Mouse (Mus musculus) fat pad, adult 2 months (tissue): ENCODE results near the gene Robo1.

Experiments
- DNase-seq: peaks from one replicate; pipeline ENCODE4 v3.0.0-alpha.2; 2011; ENCODE audit warnings: low read depth, low spot score; ENCODE audit errors: extremely low read depth

Gene Robo1

GRCm38 (mm10) chr16:72990376-72991167 lies 682.5 kb downstream of the Robo1 start:
- no peak for DNase-seq

- no peak for DNase-seq
These were observed 685.1 kb downstream of the Robo1 start for GRCm38 (mm10) chr16:72993189-72993588.

DNA sequence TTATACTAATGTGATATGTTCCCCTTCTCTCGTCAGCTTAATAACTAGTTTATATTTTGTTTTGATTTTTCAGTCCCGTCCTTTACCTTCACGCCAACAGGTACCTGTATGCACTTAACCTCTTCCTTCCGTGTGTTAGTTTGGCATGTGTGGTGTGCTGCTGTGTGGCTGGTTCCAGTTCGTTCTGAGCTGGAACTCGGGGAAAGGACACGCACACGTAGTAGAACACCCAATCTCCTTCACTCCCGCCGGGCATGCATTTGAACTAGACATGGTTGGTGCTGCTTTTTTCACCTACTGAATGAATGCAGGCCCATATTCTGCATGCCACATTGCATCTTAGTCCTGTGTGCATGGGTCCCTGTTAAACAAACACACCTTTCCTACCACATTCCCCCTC lies 685.5 kb downstream of the Robo1 start:
- no peak for DNase-seq

- DNase-seq: no peak
These were observed 687.3 kb downstream of the Robo1 start for GRCm38 (mm10) chr16:72995251-72995954.

DNA sequence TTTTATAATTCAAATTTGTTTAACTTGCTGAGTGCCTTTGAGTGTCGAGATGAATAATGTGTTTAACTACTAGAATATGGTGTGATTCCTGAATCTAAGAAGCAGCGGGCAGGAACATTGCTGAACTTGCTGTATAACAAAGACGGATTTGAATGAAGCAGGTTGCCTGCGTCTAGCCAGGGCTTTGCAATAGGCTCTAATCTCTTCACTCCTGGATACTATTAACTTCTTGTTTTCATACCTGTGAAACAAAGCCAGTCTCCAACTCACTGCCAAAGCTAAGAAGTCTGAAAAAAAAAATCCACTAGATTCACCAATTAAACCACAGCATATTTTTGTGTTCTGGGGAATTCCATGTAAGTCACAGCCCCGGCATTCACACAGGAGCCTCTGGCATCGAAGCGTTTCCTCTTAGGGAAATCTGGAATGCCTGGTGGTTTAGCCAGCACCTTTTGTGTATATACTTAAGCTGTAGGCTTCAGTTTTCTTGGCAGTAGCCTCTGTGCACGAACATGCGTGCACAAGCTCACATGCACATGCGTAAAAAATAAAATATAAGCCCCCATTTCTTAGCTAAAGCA lies 687.9 kb downstream of the Robo1 start:
- DNase-seq: no peak

GRCm38 (mm10) chr16:72998677-72999076 lies 690.6 kb downstream of the Robo1 start:
- DNase-seq: peak; percentile 85

DNA sequence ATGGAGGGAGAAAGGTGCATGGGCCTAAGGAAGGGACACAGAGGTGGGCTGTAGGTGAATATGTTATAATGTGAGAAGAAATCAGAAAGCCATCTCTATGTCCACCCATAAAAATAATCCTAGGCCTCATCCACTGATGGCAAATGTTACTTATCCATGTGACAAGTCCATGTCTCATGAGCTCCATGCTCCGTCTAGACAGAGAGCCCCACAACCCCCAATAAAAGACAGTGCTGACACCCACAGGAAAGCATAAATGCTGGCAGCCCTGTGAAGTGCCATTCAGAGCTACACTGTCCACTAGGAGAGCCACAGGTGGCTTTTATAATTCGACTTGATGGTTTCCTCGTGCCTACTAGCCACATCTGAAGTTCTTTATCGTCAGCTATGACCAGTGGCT lies 694.6 kb downstream of the Robo1 start:
- DNase-seq: no peak

- no peak for DNase-seq
These were observed 696.5 kb downstream of the Robo1 start for GRCm38 (mm10) chr16:73004601-73005000.

DNA sequence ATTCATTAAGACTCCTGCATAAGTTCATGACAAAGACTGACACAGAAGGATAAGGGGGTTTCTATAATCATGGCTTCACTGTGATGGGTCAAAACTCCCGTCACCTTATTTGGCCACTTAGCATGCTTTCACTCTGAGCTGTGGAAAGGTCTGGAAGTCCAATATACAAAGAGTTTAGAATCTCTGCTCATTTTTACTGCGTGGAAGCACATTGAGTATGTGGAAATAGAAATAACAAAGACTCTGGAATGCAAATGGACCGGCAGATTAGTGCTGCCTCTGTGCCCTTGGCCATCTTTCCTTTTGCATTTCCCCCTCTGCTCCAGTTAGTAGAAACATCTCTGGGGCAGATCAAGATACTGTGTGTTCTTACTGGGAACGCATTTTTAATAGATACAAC lies 697.7 kb downstream of the Robo1 start:
- no peak for DNase-seq

GRCm38 (mm10) chr16:73007434-73007833 lies 699.3 kb downstream of the Robo1 start:
- no peak for DNase-seq

DNA sequence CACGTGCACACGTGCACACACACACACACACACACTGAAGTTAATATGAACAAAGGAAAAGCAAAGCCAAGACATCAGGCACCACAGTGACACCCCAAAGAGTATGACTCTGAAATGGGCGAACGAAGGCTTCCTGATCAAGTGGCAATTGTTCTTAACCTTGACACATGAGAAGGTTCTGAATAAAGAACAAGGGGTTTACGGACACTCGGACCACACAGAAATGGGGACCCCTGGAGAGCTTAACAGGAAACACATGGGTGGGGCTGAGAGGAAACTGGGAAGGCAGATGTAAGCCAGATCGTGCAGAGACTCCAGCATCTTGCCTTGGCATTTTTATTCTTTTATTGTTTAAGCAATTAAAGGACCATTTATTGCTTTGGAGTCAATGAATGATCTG lies 703.2 kb downstream of the Robo1 start:
- DNase-seq: no peak

- DNase-seq: no peak
These were observed 704.8 kb downstream of the Robo1 start for GRCm38 (mm10) chr16:73012926-73013325.

DNA sequence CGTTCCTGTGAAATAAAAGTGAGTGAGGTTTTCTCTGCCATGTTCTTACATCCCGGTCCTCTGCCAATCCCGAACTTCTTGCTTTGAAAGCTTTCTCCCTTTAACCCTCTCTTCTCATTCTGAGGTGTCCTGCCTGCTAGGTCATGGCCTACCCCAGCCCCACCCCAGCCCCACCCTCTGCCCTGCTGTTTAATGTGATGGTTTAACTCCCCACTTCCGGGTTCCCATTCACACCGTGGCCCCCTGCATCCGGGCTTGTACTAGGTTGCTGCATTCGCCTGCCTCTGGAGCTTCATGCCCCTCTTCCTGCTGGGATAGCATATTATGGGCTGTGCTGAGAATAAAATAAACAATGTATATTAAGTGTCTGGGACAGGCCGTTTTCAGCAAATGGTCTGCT lies 706.4 kb downstream of the Robo1 start:
- no peak for DNase-seq

- DNase-seq: no peak
These were observed 707.9 kb downstream of the Robo1 start for GRCm38 (mm10) chr16:73015976-73016375.

GRCm38 (mm10) chr16:73016801-73017200 lies 708.7 kb downstream of the Robo1 start:
- no peak for DNase-seq

DNA sequence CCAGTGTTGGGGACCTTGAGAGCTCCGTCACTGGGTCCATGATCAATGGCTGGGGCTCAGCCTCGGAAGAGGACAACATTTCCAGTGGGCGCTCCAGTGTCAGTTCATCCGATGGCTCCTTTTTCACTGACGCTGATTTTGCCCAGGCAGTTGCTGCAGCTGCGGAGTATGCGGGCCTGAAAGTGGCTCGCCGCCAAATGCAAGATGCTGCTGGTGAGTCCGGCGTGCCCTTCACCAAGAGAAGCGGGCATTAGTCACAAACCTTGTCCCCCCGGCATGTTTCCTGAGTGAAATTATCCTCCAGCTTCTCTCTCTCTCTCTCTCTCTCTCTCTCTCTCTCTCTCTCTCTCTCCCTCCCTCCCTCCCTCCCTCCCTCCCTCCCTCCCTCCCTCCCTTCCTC lies 716.2 kb downstream of the Robo1 start:
- DNase-seq: no peak

DNA sequence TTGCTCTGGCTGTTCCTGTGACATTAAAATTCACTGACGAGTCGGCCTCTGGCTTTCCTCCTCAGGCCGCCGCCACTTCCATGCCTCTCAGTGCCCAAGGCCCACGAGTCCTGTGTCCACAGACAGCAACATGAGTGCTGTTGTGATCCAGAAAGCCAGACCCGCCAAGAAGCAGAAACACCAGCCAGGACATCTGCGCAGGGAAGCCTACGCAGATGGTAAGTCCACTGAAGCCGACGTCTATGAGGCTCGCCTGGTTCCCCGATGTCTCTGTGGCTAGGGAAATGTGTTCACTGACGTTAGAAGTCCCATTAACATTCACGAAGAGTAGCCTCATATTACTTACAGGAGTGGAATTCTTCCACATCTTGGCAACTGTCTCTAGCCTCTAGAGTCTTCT lies 719.6 kb downstream of the Robo1 start:
- no peak for DNase-seq

GRCm38 (mm10) chr16:73030999-73031398 lies 722.9 kb downstream of the Robo1 start:
- no peak for DNase-seq

DNA sequence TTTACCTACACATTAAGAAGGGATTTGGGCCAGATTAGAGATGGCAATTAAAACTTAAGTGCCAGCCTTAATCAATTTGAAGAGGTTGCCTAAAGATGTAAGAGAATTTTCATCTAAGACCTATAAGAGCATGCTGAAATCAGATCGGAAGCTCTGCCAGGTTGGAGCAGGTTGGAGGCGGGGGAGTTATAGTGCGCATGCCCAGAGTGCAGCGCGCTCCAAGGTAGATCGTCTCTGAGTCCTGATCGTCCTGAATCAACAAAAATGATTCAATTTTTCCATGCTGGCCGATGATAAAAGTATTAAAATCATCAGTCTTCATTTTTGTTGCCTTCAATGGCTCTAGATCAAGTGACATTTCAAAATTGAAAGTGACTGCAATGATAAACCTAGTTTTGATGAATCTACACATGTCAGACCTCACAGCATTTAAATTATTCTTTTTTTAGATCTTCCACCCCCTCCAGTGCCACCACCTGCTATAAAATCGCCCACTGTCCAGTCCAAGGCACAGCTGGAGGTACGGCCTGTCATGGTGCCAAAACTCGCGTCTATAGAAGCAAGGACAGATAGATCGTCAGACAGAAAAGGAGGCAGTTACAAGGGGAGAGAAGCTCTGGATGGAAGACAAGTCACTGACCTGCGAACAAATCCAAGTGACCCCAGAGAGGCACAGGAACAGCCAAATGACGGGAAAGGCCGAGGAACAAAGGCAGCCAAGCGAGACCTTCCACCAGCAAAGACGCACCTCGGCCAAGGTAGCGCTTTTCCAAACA lies 727.3 kb downstream of the Robo1 start:
- no peak for DNase-seq

GRCm38 (mm10) chr16:73038552-73038951 lies 730.4 kb downstream of the Robo1 start:
- no peak for DNase-seq

DNA sequence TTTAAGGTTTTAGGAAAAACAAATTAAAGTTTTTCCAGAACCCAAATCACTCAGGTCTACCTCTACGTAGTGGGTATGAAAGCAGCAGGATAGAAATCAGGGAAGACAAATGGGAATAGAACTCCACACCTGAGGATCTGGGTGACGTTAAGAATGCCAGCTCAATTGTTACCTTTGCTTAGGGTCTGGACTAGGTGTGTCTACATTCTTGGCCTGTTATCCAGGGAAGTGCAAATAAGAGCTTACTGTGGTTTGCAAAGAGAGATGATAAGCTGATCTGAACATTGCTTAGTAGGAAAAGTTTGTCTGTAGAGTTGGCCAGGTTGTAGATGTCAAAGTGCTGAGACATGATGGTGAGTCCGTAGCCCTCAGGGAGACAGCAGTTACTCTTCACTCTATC lies 754.4 kb downstream of the Robo1 start:
- no peak for DNase-seq
